Mouse (Mus musculus): Measurements from ENCODE around the gene Klk1b4. TPM values are rescaled to one million over a fixed set of nuclear protein-coding genes. Genes with fewer than 3 reads are reported as not detected.
"Not testable (repeated sequence)": the region's sequence is repeated elsewhere in the genome, so short reads cannot be mapped to it uniquely, and the experiment has no call there.

The Klk1b4 gene
- polyA plus RNA-seq (2015; fragmentation: Nextera tagmentation; extraction: Ambion mirVana): not detected in 2 replicates

DNA sequence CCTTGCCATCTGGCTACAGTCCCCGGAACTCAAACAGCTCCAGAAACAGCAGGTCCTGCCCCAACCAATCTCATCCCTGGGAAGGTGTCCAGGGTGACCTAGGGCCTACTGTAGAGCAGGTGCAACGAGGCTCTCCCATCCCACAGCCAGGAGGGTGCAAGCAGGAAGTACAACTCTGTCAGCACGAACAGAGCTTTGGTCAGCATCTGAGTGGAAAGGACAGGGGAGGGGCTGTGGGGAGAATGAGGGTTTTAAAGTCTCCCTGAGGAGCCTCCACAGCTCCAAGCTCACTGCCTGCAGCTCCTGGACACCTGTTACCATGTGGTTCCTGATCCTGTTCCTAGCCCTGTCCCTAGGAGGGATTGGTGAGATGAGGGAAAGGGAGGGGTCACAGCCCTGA lies at the start of gene Klk1b4:
Gene Klk1b4 (plus strand): TSS at position 301 of the 400 bp plus-strand sequence.
- H3K9ac ChIP-seq: not testable (repeated sequence)

DNA sequence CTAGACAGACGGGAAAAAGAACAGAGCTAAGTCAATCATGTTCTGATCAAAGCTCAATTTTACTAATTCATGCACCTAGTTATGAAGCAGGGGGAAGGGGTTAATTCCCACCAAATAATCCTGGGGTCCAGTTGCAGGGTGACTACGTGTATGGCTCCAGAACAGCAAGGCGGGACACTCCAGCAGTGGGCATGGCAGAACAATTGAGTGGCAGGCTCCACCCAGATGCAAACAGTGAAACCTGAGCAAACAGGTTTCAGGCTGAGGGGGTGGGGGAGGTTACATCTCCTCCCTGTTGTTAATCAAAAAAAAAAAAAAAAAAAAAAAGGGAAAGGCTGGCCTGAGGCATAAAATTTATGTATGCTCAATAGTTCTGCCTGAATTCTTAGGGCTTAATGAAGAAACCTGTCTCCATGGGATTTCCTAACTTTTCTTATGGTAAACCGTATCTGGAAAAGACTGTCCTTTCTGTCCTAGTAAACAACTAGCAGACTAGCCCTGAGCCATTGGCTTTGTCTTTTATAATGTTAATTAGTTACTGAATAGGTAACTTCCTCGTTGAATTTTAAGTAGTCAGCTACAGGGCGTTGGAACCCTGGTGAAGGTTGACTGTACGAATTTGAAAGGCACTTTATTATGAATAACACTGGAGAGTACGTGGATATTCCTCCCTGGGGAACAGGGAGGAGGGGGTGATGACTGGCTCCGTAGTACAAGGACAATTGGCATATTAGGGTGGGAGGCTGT lies 27.8 kb upstream of the Klk1b4 start:
- no peak for ATAC-seq (ENCODE audit: insufficient number of reproducible peaks, low FRiP score, low TSS enrichment, low read depth)
- H3K9me3 ChIP-seq (replicated peaks): no peaks in the 10 kb centered on the region
- no peak overlapping the region for H3K4me2 ChIP-seq (replicated peaks)
- no peaks in the 10 kb centered on the region for H3K36me3 ChIP-seq
- H3K4me3 ChIP-seq (replicated peaks): no peak overlapping the region
- 56% methylated on average over 9 of the region's 9 CpGs for WGBS
- H3K27ac ChIP-seq (replicated peaks): no peak overlapping the region
- H3K4me1 ChIP-seq: no peaks in the 10 kb centered on the region
- no peaks in the 10 kb centered on the region for H3K27me3 ChIP-seq
- no peak overlapping the region for H3K9ac ChIP-seq

More for the DNA sequence above, at the start of gene Klk1b4:
- not testable (repeated sequence) for H3K4me1 ChIP-seq; H3K9me3 ChIP-seq (replicated peaks); H3K4me3 ChIP-seq (replicated peaks); H3K36me3 ChIP-seq; H3K27me3 ChIP-seq; ATAC-seq (ENCODE audit: insufficient number of reproducible peaks, low FRiP score, low TSS enrichment, low read depth); H3K4me2 ChIP-seq (replicated peaks); H3K27ac ChIP-seq (replicated peaks)
- 48% methylated on average over 3 of the region's 3 CpGs for WGBS

DNA sequence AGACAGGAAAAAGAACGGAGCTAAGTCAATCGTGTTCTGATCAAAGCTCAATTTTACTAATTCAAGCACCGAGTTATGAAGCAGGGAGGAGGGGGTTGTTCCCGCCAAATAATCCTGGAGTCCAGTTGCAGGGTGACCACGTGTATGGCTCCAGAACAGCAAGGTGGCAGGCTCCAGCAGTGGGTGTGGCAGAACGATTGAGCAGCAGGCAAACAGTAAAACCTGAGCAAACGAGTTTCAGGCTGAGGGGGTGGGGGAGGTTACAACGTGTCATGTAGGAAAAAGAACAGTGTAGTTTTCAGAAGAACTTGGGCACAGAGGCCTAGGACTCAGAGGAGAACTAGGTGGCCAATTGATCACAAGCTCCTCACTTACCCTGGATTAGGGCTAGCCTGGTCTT lies 20.7 kb upstream of the Klk1b4 start:
- not testable (repeated sequence) for ATAC-seq (ENCODE audit: insufficient number of reproducible peaks, low FRiP score, low TSS enrichment, low read depth); H3K9me3 ChIP-seq (replicated peaks); H3K4me2 ChIP-seq (replicated peaks); H3K27ac ChIP-seq (replicated peaks); H3K9ac ChIP-seq; H3K36me3 ChIP-seq; H3K4me1 ChIP-seq; H3K4me3 ChIP-seq (replicated peaks); H3K27me3 ChIP-seq
- WGBS: 61% methylated on average over 8 of the region's 8 CpGs

DNA sequence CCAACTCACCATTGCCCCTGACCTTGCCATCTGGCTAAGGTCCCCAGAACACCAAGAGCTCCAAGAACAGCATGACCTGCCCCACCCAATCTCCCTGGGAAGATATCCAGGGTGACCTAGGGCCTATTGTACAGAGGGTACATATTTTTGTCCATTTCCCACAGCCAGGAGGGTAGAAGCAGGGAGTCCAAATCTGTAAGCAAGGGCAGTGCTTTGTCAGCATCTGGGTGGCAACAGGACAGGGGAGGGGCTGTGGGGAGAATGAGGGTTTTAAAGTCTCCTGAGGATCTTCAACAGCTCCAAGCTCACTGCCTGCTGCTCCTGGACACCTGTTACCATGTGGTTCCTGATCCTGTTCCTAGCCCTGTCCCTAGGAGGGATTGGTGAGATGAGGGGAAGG lies 19.3 kb upstream of the Klk1b4 start, which contains the start of gene Klk1b24:
Gene Klk1b24 (plus strand): TSS at position 301 of the 400 bp plus-strand sequence.
- not testable (repeated sequence) for H3K4me1 ChIP-seq; ATAC-seq (ENCODE audit: insufficient number of reproducible peaks, low FRiP score, low TSS enrichment, low read depth); H3K27me3 ChIP-seq; H3K36me3 ChIP-seq; H3K9ac ChIP-seq; H3K4me3 ChIP-seq (replicated peaks); H3K9me3 ChIP-seq (replicated peaks); H3K27ac ChIP-seq (replicated peaks); H3K4me2 ChIP-seq (replicated peaks)

DNA sequence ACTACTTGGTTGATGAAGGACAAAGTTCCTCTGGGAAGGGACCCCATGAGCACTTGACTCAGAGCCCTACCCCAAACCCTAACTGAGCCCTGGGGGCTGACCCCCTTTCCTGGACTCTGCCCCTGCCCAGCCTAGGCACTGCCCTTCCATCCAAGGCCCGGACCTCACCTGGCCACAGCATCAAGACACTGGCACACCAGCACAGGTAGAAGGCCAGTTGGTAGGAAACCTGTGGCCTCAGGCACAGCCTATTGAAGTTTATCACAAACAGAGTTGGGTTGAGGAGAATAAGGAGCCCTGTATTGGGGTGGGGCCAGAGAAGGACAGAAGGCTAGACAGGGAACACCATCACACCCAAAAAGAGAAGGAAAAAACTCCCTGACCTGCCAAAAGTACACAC lies 13.8 kb upstream of the Klk1b4 start:
- not testable (repeated sequence) for H3K4me1 ChIP-seq; H3K4me2 ChIP-seq (replicated peaks); H3K27ac ChIP-seq (replicated peaks); H3K9ac ChIP-seq; H3K9me3 ChIP-seq (replicated peaks); H3K36me3 ChIP-seq; ATAC-seq (ENCODE audit: insufficient number of reproducible peaks, low FRiP score, low TSS enrichment, low read depth); H3K4me3 ChIP-seq (replicated peaks); H3K27me3 ChIP-seq
- WGBS: 89% methylated on average over 1 of the region's 1 CpGs

DNA sequence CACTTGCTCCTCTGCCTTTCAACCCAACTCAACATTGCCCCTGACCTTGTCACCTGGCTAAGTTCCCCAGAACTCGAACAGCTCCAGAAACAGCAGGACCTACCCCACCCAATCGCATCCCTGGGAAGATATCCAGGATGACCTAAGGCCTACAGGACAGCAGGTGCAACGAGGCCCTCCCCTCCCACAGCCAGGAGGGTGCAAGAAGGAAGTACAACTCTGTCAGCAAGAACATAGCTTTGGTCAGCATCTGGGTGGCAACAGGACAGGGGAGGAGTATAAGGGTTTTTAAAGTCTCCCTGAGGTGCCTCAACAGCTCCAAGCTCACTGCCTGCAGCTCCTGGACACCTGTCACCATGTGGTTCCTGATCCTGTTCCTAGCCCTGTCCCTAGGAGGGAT lies 9.3 kb upstream of the Klk1b4 start, which contains the start of gene Klk1b3:
Gene Klk1b3 (plus strand): TSS at position 301 of the 400 bp plus-strand sequence.
- H3K4me3 ChIP-seq (replicated peaks): no peak within 1 kb of the TSS
- H3K4me1 ChIP-seq: no peaks in the 10 kb centered on the region
- H3K9ac ChIP-seq: no peak within 1 kb of the TSS
- H3K27ac ChIP-seq (replicated peaks): no peak within 1 kb of the TSS
- no peaks in the 10 kb centered on the region for H3K36me3 ChIP-seq
- H3K27me3 ChIP-seq: no peaks in the 10 kb centered on the region
- WGBS: 65% methylated on average over 3 of the region's 3 CpGs
- H3K4me2 ChIP-seq (replicated peaks): no peak within 1 kb of the TSS
- H3K9me3 ChIP-seq (replicated peaks): no peaks in the 10 kb centered on the region
- ATAC-seq (ENCODE audit: insufficient number of reproducible peaks, low FRiP score, low TSS enrichment, low read depth): no peak

DNA sequence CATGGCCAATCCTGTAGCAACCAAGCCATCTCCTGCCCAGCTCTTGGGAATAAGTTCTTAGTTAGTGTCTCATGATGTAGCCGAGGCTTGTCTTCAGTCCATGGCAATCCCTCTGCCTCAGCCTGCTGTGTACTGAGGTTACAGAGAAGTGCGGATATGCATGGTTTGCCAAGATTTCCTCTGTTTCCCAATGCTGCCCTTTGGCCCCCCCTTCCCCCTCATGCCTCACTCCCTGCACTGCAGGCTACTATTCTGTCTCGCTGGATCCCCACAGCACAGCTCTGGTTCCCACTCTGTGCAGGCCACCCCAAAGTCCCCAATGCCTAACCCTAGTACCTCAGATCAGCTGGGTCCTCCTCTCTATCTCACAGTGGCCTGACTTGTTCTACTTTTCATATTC lies 1.1 kb downstream of the Klk1b4 start:
- no peak overlapping the region for H3K9ac ChIP-seq
- H3K36me3 ChIP-seq: no peaks in the 10 kb centered on the region
- ATAC-seq (ENCODE audit: insufficient number of reproducible peaks, low FRiP score, low TSS enrichment, low read depth): no peak
- H3K4me2 ChIP-seq (replicated peaks): no peak overlapping the region
- no peaks in the 10 kb centered on the region for H3K27me3 ChIP-seq
- no peaks in the 10 kb centered on the region for H3K9me3 ChIP-seq (replicated peaks)
- H3K4me3 ChIP-seq (replicated peaks): no peak overlapping the region
- H3K4me1 ChIP-seq: no peaks in the 10 kb centered on the region
- no peak overlapping the region for H3K27ac ChIP-seq (replicated peaks)
- 76% methylated on average over 3 of the region's 3 CpGs for WGBS

DNA sequence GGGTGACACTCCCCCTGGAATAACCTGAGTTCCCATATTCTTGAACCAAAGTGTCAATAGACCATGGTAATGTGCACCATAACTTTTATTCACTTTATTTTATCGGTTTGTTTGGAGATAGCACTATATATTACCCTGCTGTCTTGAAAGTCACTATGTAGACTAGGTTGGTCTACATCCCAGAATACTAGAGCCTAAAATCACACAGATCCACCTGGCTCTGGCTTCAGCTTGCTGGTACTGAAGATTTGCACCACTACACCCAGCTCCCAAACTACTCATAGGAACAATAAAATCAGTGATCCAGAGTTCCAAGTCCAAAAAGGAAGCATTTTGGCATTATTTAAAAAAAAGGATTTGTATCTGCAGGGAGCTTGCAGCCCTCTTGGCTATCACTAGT lies 8.4 kb downstream of the Klk1b4 start, which contains the start of gene Klk1b5:
Gene Klk1b5 (plus strand): TSS at position 301 of the 400 bp plus-strand sequence.
- no peak for ATAC-seq (ENCODE audit: insufficient number of reproducible peaks, low FRiP score, low TSS enrichment, low read depth)
- H3K4me3 ChIP-seq (replicated peaks): no peak within 1 kb of the TSS
- H3K9ac ChIP-seq: no peak within 1 kb of the TSS
- no peak within 1 kb of the TSS for H3K4me2 ChIP-seq (replicated peaks)
- H3K27ac ChIP-seq (replicated peaks): no peak within 1 kb of the TSS
- no peaks in the 10 kb centered on the region for H3K36me3 ChIP-seq
- 82% methylated on average over 1 of the region's 1 CpGs for whole genome bisulfite sequencing
- H3K27me3 ChIP-seq: no peaks in the 10 kb centered on the region
- H3K9me3 ChIP-seq (replicated peaks): no peaks in the 10 kb centered on the region
- H3K4me1 ChIP-seq: no peaks in the 10 kb centered on the region

DNA sequence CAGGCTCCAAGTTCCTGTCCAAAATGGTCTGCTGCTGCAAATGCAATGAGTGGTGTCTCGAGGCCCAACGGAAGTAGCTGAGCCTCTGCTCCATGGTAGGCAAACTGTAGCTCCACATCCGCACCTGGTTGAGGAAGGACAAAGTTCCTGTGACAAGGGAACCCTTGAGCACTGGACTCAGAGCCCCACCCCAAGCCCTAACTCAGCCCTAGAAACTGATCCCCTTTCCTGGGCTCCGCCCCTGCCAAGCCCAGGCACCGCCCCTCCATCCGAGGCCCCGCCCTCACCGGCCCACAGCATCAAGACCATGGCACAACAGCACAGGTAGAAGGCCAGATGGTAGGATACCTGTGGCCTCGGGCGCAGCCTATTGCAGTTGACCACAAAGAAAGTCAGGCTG lies 14.4 kb downstream of the Klk1b4 start:
- H3K4me3 ChIP-seq (replicated peaks); H3K36me3 ChIP-seq; H3K4me1 ChIP-seq; H3K9ac ChIP-seq; H3K27me3 ChIP-seq; H3K9me3 ChIP-seq (replicated peaks); ATAC-seq (ENCODE audit: insufficient number of reproducible peaks, low FRiP score, low TSS enrichment, low read depth); H3K27ac ChIP-seq (replicated peaks); H3K4me2 ChIP-seq (replicated peaks): not testable (repeated sequence)
- WGBS: 73% methylated on average over 9 of the region's 10 CpGs

DNA sequence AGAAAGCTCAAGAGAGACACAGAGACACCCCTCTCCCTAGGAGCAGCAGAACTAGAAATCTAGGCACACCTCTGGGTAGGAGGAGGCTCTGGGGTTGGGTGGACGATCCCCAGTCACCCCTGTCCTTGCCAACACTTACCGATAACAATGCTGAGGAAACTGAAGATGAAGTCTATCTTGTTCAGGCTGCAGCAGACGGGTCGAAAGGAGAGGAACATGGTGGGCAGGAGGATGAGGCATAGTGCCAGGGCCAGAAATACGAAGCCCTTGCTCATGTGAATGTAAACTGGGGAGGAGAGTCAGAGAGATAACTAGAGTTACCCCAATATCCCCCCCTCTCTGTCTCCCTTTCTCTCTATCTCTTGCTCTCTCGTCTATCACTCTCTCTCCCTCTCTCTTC lies 15.1 kb downstream of the Klk1b4 start:
- H3K27me3 ChIP-seq; H3K9me3 ChIP-seq (replicated peaks); H3K27ac ChIP-seq (replicated peaks); H3K4me3 ChIP-seq (replicated peaks); ATAC-seq (ENCODE audit: insufficient number of reproducible peaks, low FRiP score, low TSS enrichment, low read depth); H3K9ac ChIP-seq; H3K4me2 ChIP-seq (replicated peaks); H3K36me3 ChIP-seq; H3K4me1 ChIP-seq: not testable (repeated sequence)
- WGBS: 78% methylated on average over 6 of the region's 6 CpGs

DNA sequence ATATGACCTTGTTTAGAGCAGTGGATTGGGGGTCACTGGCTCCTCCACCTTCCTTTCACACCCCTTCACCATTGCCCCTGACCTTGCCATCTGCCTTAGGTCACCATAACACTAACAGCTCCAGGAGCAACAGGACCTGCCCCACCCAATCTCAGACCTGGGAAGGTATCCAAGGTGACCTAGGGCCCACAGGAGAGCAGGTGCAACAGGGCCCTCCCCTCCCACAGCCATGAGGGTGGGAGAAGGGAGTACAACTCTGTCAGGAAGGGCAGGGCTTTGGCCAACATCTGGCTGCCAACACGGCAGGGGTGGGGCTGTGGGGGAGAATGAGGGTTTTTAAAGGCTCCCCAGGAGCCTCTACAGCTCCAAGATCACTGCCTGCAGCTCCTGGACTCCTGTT lies 17.8 kb downstream of the Klk1b4 start, which contains the start of gene Klk1:
Gene Klk1 (plus strand): TSS at position 285 of the 400 bp plus-strand sequence.
- no peak within 1 kb of the TSS for H3K27ac ChIP-seq (replicated peaks)
- no peaks in the 10 kb centered on the region for H3K27me3 ChIP-seq
- no peaks in the 10 kb centered on the region for H3K36me3 ChIP-seq
- ATAC-seq (ENCODE audit: insufficient number of reproducible peaks, low FRiP score, low TSS enrichment, low read depth): no peak
- H3K9me3 ChIP-seq (replicated peaks): no peaks in the 10 kb centered on the region
- no peaks in the 10 kb centered on the region for H3K4me1 ChIP-seq
- H3K4me2 ChIP-seq (replicated peaks): no peak within 1 kb of the TSS
- H3K9ac ChIP-seq: no peak within 1 kb of the TSS
- 36% methylated on average over 1 of the region's 1 CpGs for WGBS
- H3K4me3 ChIP-seq (replicated peaks): no peak within 1 kb of the TSS

DNA sequence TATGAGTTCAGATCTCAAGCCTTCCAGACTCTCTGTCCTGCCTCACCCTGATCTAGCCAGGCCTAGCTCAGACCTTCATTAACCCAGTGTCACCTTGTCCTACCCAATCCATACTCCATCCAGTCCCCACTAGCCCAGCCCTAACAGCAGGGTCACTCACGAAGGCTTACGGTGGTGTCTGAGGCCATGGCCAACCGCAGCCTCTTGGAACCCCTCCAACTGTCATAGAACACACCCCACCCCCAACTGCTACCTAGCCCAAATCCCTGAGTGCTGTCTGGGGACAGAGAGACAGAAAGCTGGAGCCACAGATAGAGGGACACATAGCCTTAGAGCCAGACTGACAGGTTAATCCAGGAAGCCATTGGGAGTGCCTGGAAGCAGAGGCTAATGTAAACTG lies 28.7 kb downstream of the Klk1b4 start, which contains the start of gene Gm36864:
Gene Gm36864 (plus strand): TSS at position 269 of the 400 bp plus-strand sequence.
- no peak within 1 kb of the TSS for H3K4me2 ChIP-seq (replicated peaks)
- no peak within 1 kb of the TSS for H3K27ac ChIP-seq (replicated peaks)
- no peaks in the 10 kb centered on the region for H3K9me3 ChIP-seq (replicated peaks)
- no peak within 1 kb of the TSS for H3K9ac ChIP-seq
- 85% methylated on average over 3 of the region's 3 CpGs for WGBS
- H3K36me3 ChIP-seq: no peaks in the 10 kb centered on the region
- H3K4me1 ChIP-seq: no peaks in the 10 kb centered on the region
- ATAC-seq (ENCODE audit: insufficient number of reproducible peaks, low FRiP score, low TSS enrichment, low read depth): 0 out of 2 replicates have a peak, but pooled peaks have one; percentile 7
- no peaks in the 10 kb centered on the region for H3K27me3 ChIP-seq
- H3K4me3 ChIP-seq (replicated peaks): no peak within 1 kb of the TSS
